Mouse (Mus musculus) cerebellum, adult 2 months (tissue): ENCODE measurements around the gene Rpl18. TPM values are rescaled to one million over a fixed set of nuclear protein-coding genes. Genes with fewer than 3 reads are reported as not detected.

Experiments
- DNase-seq, 2 experiments: peaks; one replicate each; pipeline ENCODE4 v3.0.0; 2021
- H3K27ac ChIP-seq: fragments of 200-500 bp; 2 replicates; pipeline ENCODE4 v1.5.1; 2012; ENCODE audit warnings: low read length, control low read depth, inconsistent platforms; ENCODE audit not compliant: insufficient read depth
- H3K27me3 ChIP-seq: fragments of 200-500 bp; 2 replicates; pipeline ENCODE4 v1.6.1; 2012; ENCODE audit warnings: inconsistent platforms, mild to moderate bottlenecking, low read length, moderate library complexity; ENCODE audit not compliant: control insufficient read depth, insufficient read depth
- H3K4me1 ChIP-seq: fragments of 200-500 bp; 2 replicates; pipeline ENCODE4 v1.6.1; 2011; ENCODE audit warnings: low read length; ENCODE audit not compliant: control insufficient read depth, insufficient read depth
- H3K4me3 ChIP-seq: fragments of 200-500 bp; replicated peaks from 2 replicates; pipeline ENCODE3; 2011; ENCODE audit warnings: mild to moderate bottlenecking, low read depth, low read length, control low read depth; ENCODE audit not compliant: insufficient read depth
- CTCF ChIP-seq: fragments of 200-500 bp; IDR thresholded peaks from 2 replicates; pipeline ENCODE4 v1.5.1; 2011; ENCODE audit warnings: low read depth, mild to moderate bottlenecking, control low read depth, low read length, moderate library complexity, borderline replicate concordance; ENCODE audit not compliant: insufficient read depth
- POLR2A ChIP-seq: fragments of 200-500 bp; IDR thresholded peaks from 2 replicates; pipeline ENCODE4 v1.6.1; 2011; ENCODE audit warnings: low read length, control low read depth, borderline replicate concordance; ENCODE audit not compliant: insufficient read depth
- WGBS: fragments of 180-500 bp; shearing (Covaris S2); methylation state at CpG from one replicate; pipeline ENCODE4 v1.1.7; 2018; 5-methylcytosine and 5-hydroxymethylcytosine counted together
- polyA plus RNA-seq: library from polyadenylated mRNA; depleted of rRNA; stranded (reverse); fragments of >200 nt; gene quantifications from 2 replicates; pipeline ENCODE4 v1.2.3, GENCODE M21; 2012

Rpl18 gene
- polyA plus RNA-seq, 1 experiment: 359 TPM

DNA sequence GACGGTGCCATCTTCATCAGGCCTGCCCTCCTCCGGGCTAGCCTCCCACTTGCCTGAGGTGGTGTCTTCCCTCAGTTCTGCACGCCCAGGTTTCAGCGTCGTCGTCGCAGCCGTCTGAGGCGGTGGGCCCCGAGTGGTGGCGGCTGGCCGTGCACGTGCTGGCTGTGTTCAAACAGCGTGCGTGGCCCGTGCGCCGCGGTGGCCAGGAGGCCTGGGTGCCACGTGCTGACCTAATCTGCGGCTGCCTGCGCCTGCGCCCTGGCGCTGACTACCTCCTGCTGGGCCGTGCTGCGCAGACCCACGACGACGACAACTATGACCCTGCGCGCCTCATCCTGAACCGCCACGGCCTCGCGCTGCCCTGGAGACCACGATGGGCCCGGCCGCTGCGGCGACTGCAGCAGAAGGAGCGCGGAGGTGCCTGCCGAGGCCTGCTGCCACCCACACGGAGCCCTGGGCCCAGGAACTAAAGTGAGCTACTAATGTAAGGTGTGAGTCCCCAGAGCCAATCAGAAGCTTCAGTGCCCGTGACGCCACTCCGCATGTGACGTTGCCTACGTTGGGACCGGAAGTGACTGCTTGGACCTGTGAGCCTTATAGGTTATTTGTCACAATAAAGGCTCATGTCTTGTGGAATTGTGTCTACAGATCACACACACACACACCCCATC is 21.2 kb upstream of the Rpl18 start, which contains the start of gene Sec1:
TSS of gene Sec1 (minus strand) at position 482 of the 671 bp plus-strand sequence.
- WGBS: 88% methylated on average over 50 of the region's 50 CpGs
- H3K4me3 ChIP-seq: no peak within 1 kb of the TSS
- peaks cover 4% of the 10 kb centered on the region for H3K4me1 ChIP-seq
- no peaks in the 10 kb centered on the region for H3K27me3 ChIP-seq
- DNase-seq: no peak
- H3K27ac ChIP-seq: no peak within 1 kb of the TSS
- TF ChIP-seq POLR2A (no peak), CTCF (no peak)

- Histone ChIP-seq H3K4me3 (no peak overlapping the region), H3K4me1 (peaks cover 4% of the 10 kb centered on the region), H3K27ac (no peak overlapping the region), H3K27me3 (no peaks in the 10 kb centered on the region)
- TF ChIP-seq POLR2A: no peak
- TF ChIP-seq CTCF: no peak
- WGBS: 21% methylated on average over 6 of the region's 6 CpGs
- DNase-seq: no peak
Observed at GRCm38 (mm10) chr7:45695098-45695497, 20.2 kb upstream of the Rpl18 start.

GRCm38 (mm10) chr7:45697894-45698293 is 17.4 kb upstream of the Rpl18 start:
- DNase-seq: peak in 1 of 2 experiments; percentile 11
- WGBS: 89% methylated on average over 7 of the region's 7 CpGs
- no peak overlapping the region for H3K27ac ChIP-seq
- H3K4me1 ChIP-seq: peaks cover 6% of the 10 kb centered on the region
- TF ChIP-seq POLR2A: no peak
- no peaks in the 10 kb centered on the region for H3K27me3 ChIP-seq
- no peak overlapping the region for H3K4me3 ChIP-seq

GRCm38 (mm10) chr7:45699523-45700141 is 15.6 kb upstream of the Rpl18 start, which contains the start of gene Car11:
Car11 (plus strand) TSS chr7:45699843.
- Histone ChIP-seq H3K27me3 (no peaks in the 10 kb centered on the region), H3K4me3 (peak within 1 kb of the TSS; percentile 67), H3K4me1 (peaks cover 10% of the 10 kb centered on the region), H3K27ac (peak within 1 kb of the TSS; percentile 83)
- peak; percentile 57 to 68 for DNase-seq
- TF ChIP-seq POLR2A: peak; percentile 42; the same call in 1 of the 2 replicates
- TF ChIP-seq CTCF: no peak
- 1% methylated on average over 35 of the region's 36 CpGs for WGBS

GRCm38 (mm10) chr7:45700301-45701015 is 14.8 kb upstream of the Rpl18 start:
- TF ChIP-seq POLR2A: peak; percentile 36; the same call in 1 of the 2 replicates
- TF ChIP-seq CTCF: no peak

DNA sequence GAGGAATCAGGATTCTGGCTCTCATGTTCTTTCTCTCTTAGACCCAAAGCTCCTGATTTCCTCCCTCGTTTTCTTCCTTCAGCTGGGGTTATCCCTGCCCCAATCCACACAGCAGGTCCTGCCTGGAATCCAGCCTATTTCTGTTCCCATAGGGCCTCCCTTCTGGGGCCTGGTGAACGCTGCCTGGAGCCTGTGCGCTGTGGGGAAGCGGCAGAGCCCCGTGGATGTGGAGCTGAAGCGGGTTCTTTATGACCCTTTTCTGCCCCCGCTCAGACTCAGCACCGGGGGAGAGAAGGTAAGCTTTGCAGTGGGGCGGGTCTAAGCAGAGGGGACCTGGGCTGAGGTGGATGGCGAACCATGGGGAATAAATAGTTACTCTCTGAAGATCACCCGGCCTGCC is 14.2 kb upstream of the Rpl18 start:
- DNase-seq: peak in 1 of 2 experiments; percentile 63
- 32% methylated on average over 11 of the region's 11 CpGs for WGBS
- Histone ChIP-seq H3K27me3 (no peaks in the 10 kb centered on the region), H3K27ac (peak overlapping the region; percentile 45), H3K4me1 (peaks cover 10% of the 10 kb centered on the region), H3K4me3 (peak overlapping the region; percentile 57)
- no peak for TF ChIP-seq POLR2A

More at GRCm38 (mm10) chr7:45700301-45701015, 14.8 kb upstream of the Rpl18 start:
- Histone ChIP-seq H3K27ac (peak overlapping the region; percentile 83), H3K27me3 (no peaks in the 10 kb centered on the region), H3K4me3 (peak overlapping the region; percentile 67), H3K4me1 (peaks cover 10% of the 10 kb centered on the region)
- 2% methylated on average over 20 of the region's 20 CpGs for WGBS
- DNase-seq: peak; percentile 83 to 87

GRCm38 (mm10) chr7:45701607-45702006 is 13.7 kb upstream of the Rpl18 start:
- H3K4me1 ChIP-seq: peaks cover 10% of the 10 kb centered on the region
- DNase-seq: peak; percentile 31 to 37
- no peak overlapping the region for H3K4me3 ChIP-seq

More at GRCm38 (mm10) chr7:45701607-45702006, 13.7 kb upstream of the Rpl18 start:
- WGBS: 79% methylated on average over 11 of the region's 11 CpGs
- TF ChIP-seq CTCF (no peak), POLR2A (no peak)
- Histone ChIP-seq H3K27me3 (no peaks in the 10 kb centered on the region), H3K27ac (no peak overlapping the region)
